Mouse (Mus musculus) heart, adult 10 weeks (tissue): ENCODE results near the gene Ccdc187. TPM values are rescaled to one million over a fixed set of nuclear protein-coding genes. Genes with fewer than 3 reads are reported as not detected.

Source experiments
- polyA plus RNA-seq: library from polyadenylated mRNA; stranded (reverse); fragments of 350-450 nt; fragmentation: Illumina TruSeq; extraction: RNeasy Lipid Tissue Mini Kit (QIAGEN cat#74804); gene quantifications from one replicate; pipeline ENCODE4 v1.2.3, GENCODE M21; 2014; ENCODE audit warnings: low read depth, low replicate concordance

Gene Ccdc187
- 0.08 TPM for polyA plus RNA-seq

DNA sequence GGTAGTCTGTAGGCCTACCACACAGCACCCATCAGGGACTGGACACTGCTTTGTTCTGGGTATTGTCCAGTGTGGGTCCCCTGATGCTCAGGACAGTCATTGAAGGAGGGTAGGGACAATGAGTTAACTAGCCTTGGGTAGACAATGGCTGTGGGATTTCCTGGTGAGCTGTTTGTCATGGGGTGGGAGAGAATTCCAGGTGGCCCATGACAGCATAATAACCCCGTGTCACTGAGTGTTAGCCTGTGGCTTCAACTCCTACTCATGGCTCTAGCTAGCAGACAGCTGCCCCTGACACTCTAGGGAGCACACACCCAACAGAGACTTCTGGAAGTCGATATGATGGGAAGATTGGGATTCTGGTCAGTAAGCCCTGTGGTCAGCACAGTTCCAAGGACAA is at the start of gene Ccdc187:
Gene Ccdc187 (minus strand): TSS at position 101 of the 400 bp plus-strand sequence.

DNA sequence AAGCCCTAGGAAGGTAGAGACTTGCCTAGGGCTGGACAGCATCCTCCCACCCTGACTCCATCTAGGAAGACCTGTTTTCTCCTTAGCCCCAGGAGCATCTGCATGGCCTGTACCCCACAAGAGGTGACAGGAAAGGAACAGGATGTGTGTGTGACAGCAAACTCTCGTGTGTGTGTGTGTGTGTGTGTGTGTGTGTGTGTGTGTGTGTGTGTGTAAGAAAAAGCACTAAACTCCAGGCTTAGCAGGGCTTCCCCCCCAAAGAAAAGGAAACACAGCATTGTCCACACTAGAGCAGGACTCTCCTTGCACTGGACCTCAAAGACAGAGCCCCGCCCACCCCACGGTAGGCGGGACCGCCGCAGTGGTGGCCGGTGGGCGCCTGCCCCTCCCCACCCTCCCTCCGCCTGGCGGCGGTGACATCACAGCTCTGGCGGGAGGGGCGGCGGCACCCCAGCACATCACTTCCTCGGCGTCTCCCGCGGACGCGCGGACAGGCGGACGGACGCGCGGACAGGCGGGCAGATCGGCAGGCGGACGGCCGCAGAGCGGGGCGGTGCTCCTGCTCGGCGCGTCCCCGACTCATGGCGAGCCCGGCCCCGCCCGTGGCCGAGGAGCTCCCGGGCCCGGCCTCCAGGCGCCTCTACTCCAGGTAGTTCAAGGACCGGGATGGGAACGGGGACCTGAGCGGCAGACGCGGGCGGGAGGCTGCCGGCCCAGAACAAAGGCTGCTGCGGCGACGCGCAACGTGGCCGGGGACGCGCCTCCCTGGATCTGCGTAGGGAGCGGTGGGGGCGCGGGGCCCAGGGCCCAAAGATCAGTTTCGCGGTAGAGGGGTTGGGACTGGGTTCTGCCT is 20.9 kb upstream of the Ccdc187 start, which contains the start of gene Gpsm1:
Gene Gpsm1 (plus strand): TSS at position 444 of the 853 bp plus-strand sequence.

DNA sequence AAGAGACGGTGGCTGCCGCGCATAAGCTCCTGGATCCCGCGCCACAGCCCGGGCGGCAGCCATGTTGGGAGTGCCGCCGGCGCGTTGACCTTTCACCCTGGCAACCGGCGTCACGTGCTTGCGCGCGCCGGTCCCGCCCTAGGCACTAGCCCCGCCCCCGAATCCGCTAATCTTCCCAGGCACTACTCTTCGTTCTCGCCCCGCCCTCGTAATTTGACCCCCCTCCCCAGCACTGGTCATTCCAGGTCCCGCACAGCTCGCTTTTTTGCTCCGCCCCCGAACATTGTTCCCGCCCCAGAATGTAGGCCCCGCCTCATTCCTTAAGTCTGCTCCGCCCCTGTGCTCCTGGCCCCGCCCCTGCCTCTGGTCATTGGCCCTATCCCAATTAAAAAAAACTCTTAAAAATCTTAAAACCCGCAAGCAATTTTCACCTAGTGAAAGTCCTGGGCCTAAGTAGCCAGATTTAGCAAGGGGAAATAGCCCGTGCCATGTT is 57.0 kb downstream of the Ccdc187 start, which contains the start of gene Qsox2:
Gene Qsox2 (minus strand): TSS at position 236 of the 493 bp plus-strand sequence.

GRCm38 (mm10) chr2:26208126-26208789 is 86.1 kb downstream of the Ccdc187 start, which contains the start of gene Lhx3:
Lhx3 (minus strand) TSS chr2:26208289.

Other genes with a start within 250 kb of the Ccdc187 start
- 15.2 TPM for gene Nacc2, start 171.3 kb downstream of the Ccdc187 start, polyA plus RNA-seq
- gene Lhx3, start 86.3 kb downstream of the Ccdc187 start, polyA plus RNA-seq: not detected
- 16.5 TPM for gene Qsox2, start 57.0 kb downstream of the Ccdc187 start, polyA plus RNA-seq
- gene Gpsm1, start 21.0 kb upstream of the Ccdc187 start, polyA plus RNA-seq: 260 TPM
- gene Dnlz, start 57.6 kb upstream of the Ccdc187 start, polyA plus RNA-seq: 18.7 TPM
- 2.3 TPM for gene Card9, start 66.4 kb upstream of the Ccdc187 start, polyA plus RNA-seq
- gene Snapc4, start 86.1 kb upstream of the Ccdc187 start, polyA plus RNA-seq: 21.5 TPM
- gene Entr1, start 94.8 kb upstream of the Ccdc187 start, polyA plus RNA-seq: 64.5 TPM
- 129 TPM for gene Pmpca, start 94.8 kb upstream of the Ccdc187 start, polyA plus RNA-seq
- gene Inpp5e, start 114.6 kb upstream of the Ccdc187 start, polyA plus RNA-seq: 23.5 TPM
- gene Sec16a, start 150.7 kb upstream of the Ccdc187 start, polyA plus RNA-seq: 31.7 TPM
- 14.7 TPM for gene Notch1, start 222.1 kb upstream of the Ccdc187 start, polyA plus RNA-seq